Mouse (Mus musculus) liver, postnatal 0 days (tissue): Measurements from ENCODE around the gene Asah2.

ENCODE experiments used
- CTCF ChIP-seq: sonication (generic); IDR thresholded peaks from 2 replicates; pipeline ENCODE4 v1.5.1; 2016; ENCODE audit warnings: antibody characterized with exemption, low read depth
- EP300 ChIP-seq: IDR thresholded peaks from 2 replicates; pipeline ENCODE4 v1.6.1; 2016; ENCODE audit warnings: antibody characterized with exemption, low read depth, mild to moderate bottlenecking

DNA sequence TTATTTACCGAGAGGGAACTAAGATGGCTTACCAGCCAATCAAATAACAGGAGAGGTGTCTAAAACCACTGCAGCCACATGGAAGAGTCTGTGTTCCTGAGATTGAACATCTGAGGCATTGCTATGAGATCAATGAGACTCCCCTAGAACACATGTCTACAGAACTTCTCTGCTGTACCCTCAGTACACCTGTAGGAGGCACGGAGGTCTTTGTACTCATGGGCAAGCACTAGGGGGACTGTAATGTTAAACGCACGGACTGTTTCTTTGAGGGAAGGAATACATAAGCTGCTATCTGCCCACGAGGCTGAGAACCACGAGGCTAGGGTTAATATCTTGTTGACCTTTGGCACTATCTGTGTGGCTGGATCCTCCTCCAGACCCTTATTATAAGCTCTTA lies 44.5 kb upstream of the Asah2 start:
- TF ChIP-seq EP300 (no peak), CTCF (no peak)
